Mouse (Mus musculus) CH12.LX (cell line): Measurements from ENCODE around the gene Cx3cl1. TPM values are rescaled to one million over a fixed set of nuclear protein-coding genes. Genes with fewer than 3 reads are reported as not detected.

Experiments
- DNase-seq: peaks from one replicate; pipeline ENCODE4 v3.0.0-alpha.2; 2013; ENCODE audit errors: extremely low read depth
- H3K27ac ChIP-seq: 2 replicates; pipeline ENCODE4 v1.5.1; 2012; ENCODE audit warnings: low read depth, mild to moderate bottlenecking, control low read depth, moderate library complexity; ENCODE audit not compliant: insufficient read depth
- H3K27me3 ChIP-seq: replicated peaks from 2 replicates; pipeline ENCODE3; 2012; ENCODE audit warnings: inconsistent platforms
- H3K36me3 ChIP-seq, 2 experiments: replicated peaks in 1 of 2; 2 replicates each; pipeline versions ENCODE3 to v1.6.1; 2012; ENCODE audit warnings: inconsistent platforms in 1 of 2, low read length in 1 of 2, mild to moderate bottlenecking in 1 of 2, mixed read lengths in 1 of 2, moderate library complexity in 1 of 2; ENCODE audit not compliant: control insufficient read depth in 1 of 2, insufficient read depth in 1 of 2
- H3K4me1 ChIP-seq, 2 experiments: 2 replicates each; pipeline ENCODE4 v1.6.1; 2012; ENCODE audit warnings: inconsistent platforms in 1 of 2, moderate library complexity in 1 of 2; ENCODE audit not compliant: insufficient read depth in 2 of 2, control insufficient read depth in 1 of 2
- H3K4me2 ChIP-seq: 2 replicates; pipeline ENCODE4 v1.6.1; 2012; ENCODE audit warnings: low read depth, mild to moderate bottlenecking, control low read depth; ENCODE audit not compliant: poor library complexity, insufficient read depth, severe bottlenecking
- H3K4me3 ChIP-seq, 3 experiments: fragments of 150-350 bp in 1 of 3; sonication (generic) in 1 of 3; replicated peaks in 1 of 3; 2 replicates each; pipeline versions ENCODE3 to v1.5.1; 2011 to 2012; ENCODE audit warnings: low read depth in 2 of 3, low read length in 2 of 3, mild to moderate bottlenecking in 2 of 3, moderate library complexity in 2 of 3, control low read depth in 1 of 3, improper control_type of control experiment in 1 of 3, inconsistent platforms in 1 of 3, mixed read lengths in 1 of 3; ENCODE audit not compliant: poor library complexity in 1 of 3
- H3K79me2 ChIP-seq: replicated peaks from 2 replicates; pipeline ENCODE4 v1.6.1; 2012; ENCODE audit warnings: mild to moderate bottlenecking, moderate library complexity; ENCODE audit not compliant: control insufficient read depth, poor library complexity, insufficient read depth, severe bottlenecking; ENCODE audit errors: extremely low read depth
- H3K9ac ChIP-seq: 2 replicates; pipeline ENCODE4 v1.6.1; 2012; ENCODE audit warnings: low read depth, mild to moderate bottlenecking, control low read depth, moderate library complexity; ENCODE audit not compliant: insufficient read depth
- H3K9me3 ChIP-seq: replicated peaks from 2 replicates; pipeline ENCODE3; 2012; ENCODE audit warnings: low read length, inconsistent platforms, mixed read lengths
- BHLHE40 ChIP-seq: IDR thresholded peaks from 2 replicates; pipeline ENCODE4 v1.6.1; 2011; ENCODE audit warnings: mild to moderate bottlenecking, low read depth, low read length, improper control_type of control experiment
- CHD1 ChIP-seq: IDR thresholded peaks from 2 replicates; pipeline ENCODE4 v1.6.1; 2012; ENCODE audit warnings: low read depth, low read length, improper control_type of control experiment, inconsistent platforms
- CHD2 ChIP-seq: IDR thresholded peaks from 2 replicates; pipeline ENCODE4 v1.6.1; 2011; ENCODE audit warnings: low read length, improper control_type of control experiment
- CTCF ChIP-seq, 2 experiments: IDR thresholded peaks in 1 of 2; conservative IDR thresholded peaks in 1 of 2; 2 replicates each; pipeline ENCODE4 v1.5.1; 2011 to 2012; ENCODE audit warnings: low read depth in 2 of 2, low read length in 2 of 2, improper control_type of control experiment in 1 of 2, inconsistent platforms in 1 of 2, mild to moderate bottlenecking in 1 of 2, moderate library complexity in 1 of 2
- E2F4 ChIP-seq: IDR thresholded peaks from 2 replicates; pipeline ENCODE4 v1.6.1; 2011; ENCODE audit warnings: low read depth, low read length, improper control_type of control experiment; ENCODE audit not compliant: insufficient replicate concordance
- ELF1 ChIP-seq: IDR thresholded peaks from 2 replicates; pipeline ENCODE4 v1.6.1; 2014; ENCODE audit warnings: low read depth, mild to moderate bottlenecking, inconsistent platforms, low read length, improper control_type of control experiment
- EP300 ChIP-seq: IDR thresholded peaks from 2 replicates; pipeline ENCODE4 v1.6.1; 2011; ENCODE audit warnings: low read length, improper control_type of control experiment
- ETS1 ChIP-seq: conservative IDR thresholded peaks from 2 replicates; pipeline ENCODE4 v1.6.1; 2012; ENCODE audit warnings: low read depth, mild to moderate bottlenecking, inconsistent platforms, low read length, improper control_type of control experiment, moderate library complexity
- GABPA ChIP-seq: IDR thresholded peaks from 2 replicates; pipeline ENCODE4 v1.6.1; 2012; ENCODE audit warnings: low read depth, low read length, improper control_type of control experiment, inconsistent platforms; ENCODE audit not compliant: insufficient replicate concordance
- HCFC1 ChIP-seq: IDR thresholded peaks from 2 replicates; pipeline ENCODE4 v1.6.1; 2012; ENCODE audit warnings: low read depth, mild to moderate bottlenecking, inconsistent platforms, low read length, improper control_type of control experiment
- IRF4 ChIP-seq: IDR thresholded peaks from 2 replicates; pipeline ENCODE4 v1.6.1; 2014; ENCODE audit warnings: low read depth, mild to moderate bottlenecking, inconsistent platforms, low read length, improper control_type of control experiment
- JUN ChIP-seq: IDR thresholded peaks from 2 replicates; pipeline ENCODE4 v1.6.1; 2011; ENCODE audit warnings: low read depth, mild to moderate bottlenecking, low read length, improper control_type of control experiment, moderate library complexity; ENCODE audit not compliant: insufficient read depth
- JUND ChIP-seq: conservative IDR thresholded peaks from 2 replicates; pipeline ENCODE4 v1.6.1; 2011; ENCODE audit warnings: low read depth, low read length, improper control_type of control experiment
- KAT2A ChIP-seq: IDR thresholded peaks from 2 replicates; pipeline ENCODE4 v1.6.1; 2012; ENCODE audit warnings: low read length, improper control_type of control experiment, inconsistent platforms; ENCODE audit not compliant: insufficient replicate concordance
- MAFK ChIP-seq: IDR thresholded peaks from 2 replicates; pipeline ENCODE4 v1.6.1; 2011; ENCODE audit warnings: low read length, improper control_type of control experiment; ENCODE audit not compliant: insufficient replicate concordance
- MAX ChIP-seq: IDR thresholded peaks from 2 replicates; pipeline ENCODE4 v1.6.1; 2011; ENCODE audit warnings: low read length, improper control_type of control experiment
- MAZ ChIP-seq: IDR thresholded peaks from 2 replicates; pipeline ENCODE4 v1.6.1; 2012; ENCODE audit warnings: low read depth, mild to moderate bottlenecking, inconsistent platforms, low read length, improper control_type of control experiment, moderate library complexity
- MEF2A ChIP-seq: IDR thresholded peaks from 2 replicates; pipeline ENCODE4 v1.6.1; 2014; ENCODE audit warnings: low read depth, mild to moderate bottlenecking, inconsistent platforms, low read length, improper control_type of control experiment, borderline replicate concordance
- MXI1 ChIP-seq: IDR thresholded peaks from 2 replicates; pipeline ENCODE4 v1.6.1; 2011; ENCODE audit warnings: mild to moderate bottlenecking, low read depth, low read length, improper control_type of control experiment
- MYC ChIP-seq: IDR thresholded peaks from 2 replicates; pipeline ENCODE4 v1.6.1; 2011; ENCODE audit warnings: low read depth, mild to moderate bottlenecking, improper control_type of control experiment, low read length
- NELFE ChIP-seq: IDR thresholded peaks from 2 replicates; pipeline ENCODE4 v1.6.1; 2011; ENCODE audit warnings: low read depth, low read length, improper control_type of control experiment
- NRF1 ChIP-seq: IDR thresholded peaks from 2 replicates; pipeline ENCODE4 v1.6.1; 2014; ENCODE audit warnings: low read depth, mild to moderate bottlenecking, inconsistent platforms, low read length, improper control_type of control experiment, moderate library complexity
- PAX5 ChIP-seq: IDR thresholded peaks from 2 replicates; pipeline ENCODE4 v1.6.1; 2012; ENCODE audit warnings: low read length, inconsistent platforms, mixed read lengths
- POLR2A ChIP-seq: IDR thresholded peaks from 2 replicates; pipeline ENCODE4 v1.6.1; 2011; ENCODE audit warnings: low read depth, mild to moderate bottlenecking, improper control_type of control experiment, low read length
- POLR2AphosphoS2 ChIP-seq: IDR thresholded peaks from 2 replicates; pipeline ENCODE4 v1.6.1; 2011; ENCODE audit warnings: low read depth, low read length, improper control_type of control experiment
- RAD21 ChIP-seq: IDR thresholded peaks from 2 replicates; pipeline ENCODE4 v1.6.1; 2011; ENCODE audit warnings: low read depth, mild to moderate bottlenecking, low read length, improper control_type of control experiment, moderate library complexity
- RCOR1 ChIP-seq: conservative IDR thresholded peaks from 2 replicates; pipeline ENCODE4 v1.6.1; 2012; ENCODE audit warnings: low read depth, mild to moderate bottlenecking, inconsistent platforms, low read length, improper control_type of control experiment
- SIN3A ChIP-seq: IDR thresholded peaks from 2 replicates; pipeline ENCODE4 v1.6.1; 2012; ENCODE audit warnings: low read length, improper control_type of control experiment, inconsistent platforms
- SMC3 ChIP-seq: IDR thresholded peaks from 2 replicates; pipeline ENCODE4 v1.6.1; 2011; ENCODE audit warnings: low read depth, low read length, improper control_type of control experiment
- TBP ChIP-seq: conservative IDR thresholded peaks from 2 replicates; pipeline ENCODE4 v1.6.1; 2011; ENCODE audit warnings: low read depth, low read length, improper control_type of control experiment
- TCF12 ChIP-seq: IDR thresholded peaks from 2 replicates; pipeline ENCODE4 v1.6.1; 2014; ENCODE audit warnings: low read depth, mild to moderate bottlenecking, inconsistent platforms, low read length, improper control_type of control experiment
- UBTF ChIP-seq: IDR thresholded peaks from 2 replicates; pipeline ENCODE4 v1.6.1; 2012; ENCODE audit warnings: low read depth, mild to moderate bottlenecking, inconsistent platforms, low read length, improper control_type of control experiment, moderate library complexity
- USF1 ChIP-seq: IDR thresholded peaks from 2 replicates; pipeline ENCODE4 v1.6.1; 2014; ENCODE audit warnings: low read depth, mild to moderate bottlenecking, inconsistent platforms, low read length, improper control_type of control experiment
- USF2 ChIP-seq: conservative IDR thresholded peaks from 2 replicates; pipeline ENCODE4 v1.6.1; 2011; ENCODE audit warnings: low read depth, low read length, improper control_type of control experiment
- ZC3H11A ChIP-seq: IDR thresholded peaks from 2 replicates; pipeline ENCODE4 v1.6.1; 2012; ENCODE audit warnings: low read depth, mild to moderate bottlenecking, inconsistent platforms, low read length, improper control_type of control experiment
- ZKSCAN1 ChIP-seq: IDR thresholded peaks from 2 replicates; pipeline ENCODE4 v1.6.1; 2012; ENCODE audit warnings: low read depth, inconsistent platforms, low read length, improper control_type of control experiment, borderline replicate concordance
- ZMIZ1 ChIP-seq: IDR thresholded peaks from 2 replicates; pipeline ENCODE4 v1.6.1; 2012; ENCODE audit warnings: low read depth, mild to moderate bottlenecking, inconsistent platforms, low read length, improper control_type of control experiment
- ZNF384 ChIP-seq: IDR thresholded peaks from 2 replicates; pipeline ENCODE4 v1.6.1; 2012; ENCODE audit warnings: low read depth, low read length, improper control_type of control experiment, inconsistent platforms
- dilution Hi-C: fragments of 300-500 bp; cut with MboI; formaldehyde crosslinking; loops from 2 replicates; pipeline ENCODE4 v1.14.3; 2020; ENCODE audit warnings: low sequenced_read_pairs; ENCODE audit not compliant: extremely low pct_unique_long_range_greater_than_20kb, extremely low pct_ligation_motif_present
- in situ Hi-C: fragments of 300-500 bp; cut with MboI; formaldehyde crosslinking; loops from 3 replicates; pipeline ENCODE4 v1.14.3; 2019; ENCODE audit warnings: low sequenced_read_pairs, low pct_ligation_motif_present, low pct_unique_long_range_greater_than_20kb, mixed read lengths
- polyA plus RNA-seq: library from polyadenylated mRNA; unstranded; fragments of >175 nt; gene quantifications from 2 replicates; pipeline ENCODE4 v1.2.1, GENCODE M21; 2012; ENCODE audit warnings: low read depth; ENCODE audit not compliant: insufficient read length
- total RNA-seq, 2 experiments: library from RNA; depleted of rRNA; stranded (reverse); fragments of 300-350 nt in 1 of 2; fragments of >200 nt in 1 of 2; gene quantifications; 2 replicates each; pipeline ENCODE4 v1.2.3; 2012 to 2014

Gene Cx3cl1
- total and polyA plus RNA-seq, 3 experiments = 0.19 to 4.2 (median 3.7) TPM

- H3K4me3 ChIP-seq = peak overlapping the region; percentile 72 to 84 (median 78)
- TF ChIP-seq USF1 = no peak
- TF ChIP-seq GABPA = no peak
- no peak; the same call in 1 of the 2 replicates for TF ChIP-seq HCFC1
- no peak for TF ChIP-seq E2F4
- TF ChIP-seq MAZ = peak; percentile 6
- no peak; the same call in none of the 2 replicates for TF ChIP-seq SIN3A
- TF ChIP-seq ZMIZ1 = peak; percentile 66
- TF ChIP-seq NRF1 = no peak; the same call in 1 of the 2 replicates
- TF ChIP-seq POLR2AphosphoS2 = peak; percentile 86
- no peak for TF ChIP-seq JUN
- TF ChIP-seq ZKSCAN1 = no peak
- peak; percentile 70 for TF ChIP-seq MEF2A
- no peak for TF ChIP-seq RAD21
- no peak for TF ChIP-seq UBTF
- no peak; the same call in 1 of the 2 replicates for TF ChIP-seq KAT2A
- TF ChIP-seq MYC = no peak
- no peak; the same call in 1 of the 2 replicates for TF ChIP-seq TBP
- TF ChIP-seq SMC3 = 0 out of 2 replicates have a peak, but pooled peaks have one; percentile 1
- TF ChIP-seq MAX = peak; percentile 71; the same call in 1 of the 2 replicates
- TF ChIP-seq ETS1 = peak; percentile 64
- peak; percentile 26 to 28; a peak in 2 of 4 replicates for TF ChIP-seq CTCF (conservative IDR thresholded peaks at IDR 0.05 in 1 of 2, IDR thresholded peaks at IDR 0.05 in 1 of 2; ENCODE audit: low read depth in 2 of 2, low read length in 2 of 2)
- TF ChIP-seq MXI1 = no peak
- TF ChIP-seq RCOR1 = no peak; the same call in 1 of the 2 replicates
- peak; percentile 81 for TF ChIP-seq IRF4
- TF ChIP-seq ZNF384 = no peak
- TF ChIP-seq CHD1 = peak; percentile 49; the same call in 1 of the 2 replicates
- peak; percentile 34; the same call in 1 of the 2 replicates for TF ChIP-seq USF2
- peak; percentile 64 for TF ChIP-seq POLR2A
- 0 out of 2 replicates have a peak, but pooled peaks have one; percentile 8 for TF ChIP-seq CHD2
- peak; percentile 85 for TF ChIP-seq TCF12
- no peak; the same call in none of the 2 replicates for TF ChIP-seq ELF1
- no peak for TF ChIP-seq MAFK
- no peak for TF ChIP-seq JUND
- no peak for TF ChIP-seq ZC3H11A
- TF ChIP-seq PAX5 = no peak
- TF ChIP-seq BHLHE40 = peak; percentile 39; the same call in 1 of the 2 replicates
- no peak for TF ChIP-seq NELFE
- peak; percentile 67 for TF ChIP-seq EP300
- no peaks in the 10 kb centered on the region for H3K27me3 ChIP-seq
- DNase-seq = peak; percentile 94
- peak overlapping the region; percentile 97 for H3K9ac ChIP-seq
- H3K4me1 ChIP-seq = peaks cover 30 to 67% of the 10 kb centered on the region in 2 experiments
- H3K9me3 ChIP-seq = no peaks in the 10 kb centered on the region
- H3K79me2 ChIP-seq = peaks cover 2% of the 10 kb centered on the region; the same call in 1 of the 2 replicates
- dilution Hi-C loops (no loop called here), in situ Hi-C loops (loop anchor here (5.0 kb wide), 2 partner anchors 37 to 72 kb away; no protein-coding TSS in a partner anchor)
- H3K27ac ChIP-seq = peak overlapping the region; percentile 97
- H3K36me3 ChIP-seq = peaks cover 0 to 21% of the 10 kb centered on the region in 2 experiments
- peak overlapping the region; percentile 80 for H3K4me2 ChIP-seq
These were observed 7.9 kb downstream of the Cx3cl1 start for GRCm38 (mm10) chr8:94779534-94780294.
